Mouse (Mus musculus) layer of hippocampus, adult 9-10 months (tissue): ENCODE measurements around the gene Polm.
A peak's percentile ranks its signal among the peaks of the same experiment; 100 is the strongest.

ENCODE experiments used
- DNase-seq: peaks from one replicate; pipeline ENCODE4 v3.0.0; 2022; ENCODE audit warnings: low spot score

Gene Polm

GRCm38 (mm10) chr11:5837251-5838246 is at the start of gene Polm:
Gene Polm, minus strand, starts transcription at chr11:5838016.
- DNase-seq, result peak; percentile 81

- no peak for DNase-seq
Measured at GRCm38 (mm10) chr11:5887250-5887649, 49.4 kb upstream of the Polm start.

GRCm38 (mm10) chr11:5886187-5886586 is 48.4 kb upstream of the Polm start:
- DNase-seq, result no peak

GRCm38 (mm10) chr11:5882518-5882917 is 44.7 kb upstream of the Polm start:
- no peak for DNase-seq

GRCm38 (mm10) chr11:5879905-5880304 is 42.1 kb upstream of the Polm start:
- DNase-seq, result no peak

- DNase-seq, result no peak
Measured at GRCm38 (mm10) chr11:5878661-5879060, 40.8 kb upstream of the Polm start.

- DNase-seq, result peak; percentile 90
Measured at GRCm38 (mm10) chr11:5877921-5878526, 40.2 kb upstream of the Polm start, which contains the start of gene Pold2. Gene Pold2, minus strand, starts transcription at chr11:5878292.

GRCm38 (mm10) chr11:5877421-5877820 is 39.6 kb upstream of the Polm start:
- no peak for DNase-seq

GRCm38 (mm10) chr11:5873192-5873591 is 35.4 kb upstream of the Polm start:
- DNase-seq, result no peak

- DNase-seq, result no peak
Measured at GRCm38 (mm10) chr11:5872707-5873106, 34.9 kb upstream of the Polm start.

GRCm38 (mm10) chr11:5870069-5870468 is 32.3 kb upstream of the Polm start:
- no peak for DNase-seq

GRCm38 (mm10) chr11:5869331-5869730 is 31.5 kb upstream of the Polm start:
- DNase-seq, result no peak

- no peak for DNase-seq
Measured at GRCm38 (mm10) chr11:5868324-5868723, 30.5 kb upstream of the Polm start.

- no peak for DNase-seq
Measured at GRCm38 (mm10) chr11:5867196-5867595, 29.4 kb upstream of the Polm start.

GRCm38 (mm10) chr11:5862394-5863105 is 24.7 kb upstream of the Polm start:
- DNase-seq, result no peak

GRCm38 (mm10) chr11:5861678-5862393 is 24.0 kb upstream of the Polm start, which contains the start of gene Aebp1:
Gene Aebp1, plus strand, starts transcription at chr11:5861947.
- DNase-seq, result no peak

GRCm38 (mm10) chr11:5860639-5861038 is 22.8 kb upstream of the Polm start:
- DNase-seq, result no peak

- DNase-seq, result no peak
Measured at GRCm38 (mm10) chr11:5859883-5860550, 22.2 kb upstream of the Polm start.

- no peak for DNase-seq
Measured at GRCm38 (mm10) chr11:5858723-5859122, 20.9 kb upstream of the Polm start.

- DNase-seq, result no peak
Measured at GRCm38 (mm10) chr11:5856479-5857130, 18.8 kb upstream of the Polm start.

GRCm38 (mm10) chr11:5855902-5856301 is 18.1 kb upstream of the Polm start:
- DNase-seq, result peak; percentile 29
